Mouse (Mus musculus): ENCODE data around the gene Gzmg. TPM values are rescaled to one million over a fixed set of nuclear protein-coding genes. Genes with fewer than 3 reads are reported as not detected.
"Not testable (repeated sequence)": the region's sequence is repeated elsewhere in the genome, so short reads cannot be mapped to it uniquely, and the experiment has no call there.

Gene Gzmg
- polyA plus RNA-seq, 1 experiment from 2014 or later, result not detected

DNA sequence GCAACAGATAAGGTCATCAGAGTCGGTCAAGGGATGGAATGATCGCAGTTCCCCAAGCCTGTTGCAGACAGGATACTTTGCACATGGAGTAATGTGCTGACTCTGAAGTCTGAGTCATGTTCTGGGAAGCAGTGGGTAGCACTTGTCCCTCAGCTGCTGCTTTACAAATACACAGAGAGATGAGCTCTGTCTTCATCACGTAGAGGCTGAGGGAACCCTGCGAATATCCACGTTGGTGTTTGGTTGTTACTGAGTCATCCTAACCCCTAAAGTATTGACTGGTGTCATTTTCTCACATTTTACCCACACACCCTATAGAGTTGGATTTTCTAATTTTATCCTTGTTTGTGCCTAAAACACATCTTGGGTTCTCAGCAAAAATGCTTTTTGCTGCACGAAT lies 8.6 kb upstream of the Gzmg start:
- Histone ChIP-seq H3K4me2 (ENCODE audit: low read depth, low read length) (no peak overlapping the region), H3K9ac (replicated peaks; ENCODE audit: low read depth, low read length) (no peak overlapping the region), H3K27me3 (ENCODE audit: control insufficient read depth, insufficient read depth, low read length) (no peaks in the 10 kb centered on the region), H3K9me3 (ENCODE audit: control insufficient read depth, low read length) (no peaks in the 10 kb centered on the region), H3K36me3 (ENCODE audit: control insufficient read depth, insufficient read depth, low read length) (no peaks in the 10 kb centered on the region), H3K27ac (ENCODE audit: low read depth, low read length) (no peak overlapping the region), H3K4me1 (ENCODE audit: control insufficient read depth, insufficient read depth, low read length) (no peaks in the 10 kb centered on the region), H3K4me3 (ENCODE audit: low read depth, low read length) (no peak overlapping the region)
- ATAC-seq (ENCODE audit: low read depth), result no peak
- 89% methylated on average over 6 of the region's 6 CpGs for WGBS

DNA sequence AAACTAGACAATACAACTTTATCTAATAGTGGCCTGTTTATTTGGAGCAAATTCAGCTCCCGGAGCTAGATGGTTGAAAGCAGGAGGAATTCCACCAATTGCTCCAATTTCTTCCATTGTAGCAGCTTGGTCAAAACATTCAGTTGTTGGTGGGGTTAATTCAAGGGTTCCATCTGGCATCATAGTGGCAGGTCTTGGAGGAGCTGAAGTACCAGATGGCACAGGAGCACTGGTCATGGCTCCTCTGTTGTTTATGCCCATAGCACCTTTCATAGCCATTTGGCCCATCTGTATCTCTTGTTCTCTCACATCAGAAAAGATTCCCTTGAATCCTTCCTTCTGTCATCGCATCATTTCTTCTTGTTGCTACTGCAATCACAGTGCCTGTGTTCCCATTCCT lies 2.7 kb upstream of the Gzmg start:
- WGBS, result 90% methylated on average over 2 of the region's 2 CpGs
- Histone ChIP-seq H3K4me3 (ENCODE audit: low read depth, low read length) (no peak overlapping the region), H3K9me3 (ENCODE audit: control insufficient read depth, low read length) (no peaks in the 10 kb centered on the region), H3K4me1 (ENCODE audit: control insufficient read depth, insufficient read depth, low read length) (no peaks in the 10 kb centered on the region), H3K36me3 (ENCODE audit: control insufficient read depth, insufficient read depth, low read length) (no peaks in the 10 kb centered on the region), H3K27me3 (ENCODE audit: control insufficient read depth, insufficient read depth, low read length) (no peaks in the 10 kb centered on the region), H3K27ac (ENCODE audit: low read depth, low read length) (no peak overlapping the region), H3K9ac (replicated peaks; ENCODE audit: low read depth, low read length) (no peak overlapping the region), H3K4me2 (ENCODE audit: low read depth, low read length) (no peak overlapping the region)
- no peak for ATAC-seq (ENCODE audit: low read depth)

DNA sequence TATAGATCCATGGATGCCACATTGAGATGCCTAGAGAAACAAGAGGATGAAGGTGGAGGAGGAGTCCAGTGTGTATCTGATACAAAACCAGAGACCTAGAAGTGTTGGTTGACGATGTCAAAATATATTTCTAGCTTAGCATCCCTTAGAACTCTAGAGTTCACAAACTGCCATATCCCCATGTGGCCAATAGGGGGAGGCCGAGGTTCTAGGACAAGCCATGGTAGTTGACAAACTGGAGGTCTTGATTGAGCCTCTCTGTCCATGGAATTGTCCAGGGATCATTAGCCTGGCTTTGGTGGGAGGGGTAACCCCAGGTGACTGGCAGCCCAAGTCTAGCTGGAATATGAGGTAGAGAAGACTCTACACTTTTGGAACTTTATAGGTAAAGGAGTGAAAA lies 4.0 kb downstream of the Gzmg start:
- H3K9ac ChIP-seq (replicated peaks; ENCODE audit: low read depth, low read length), result no peak overlapping the region
- WGBS, result 65% methylated on average over 2 of the region's 2 CpGs
- H3K9me3 ChIP-seq (ENCODE audit: control insufficient read depth, low read length), result no peaks in the 10 kb centered on the region
- no peaks in the 10 kb centered on the region for H3K27me3 ChIP-seq (ENCODE audit: control insufficient read depth, insufficient read depth, low read length)
- ATAC-seq (ENCODE audit: low read depth), result no peak
- no peak overlapping the region for H3K27ac ChIP-seq (ENCODE audit: low read depth, low read length)
- H3K36me3 ChIP-seq (ENCODE audit: control insufficient read depth, insufficient read depth, low read length), result no peaks in the 10 kb centered on the region
- H3K4me1 ChIP-seq (ENCODE audit: control insufficient read depth, insufficient read depth, low read length), result no peaks in the 10 kb centered on the region
- no peak overlapping the region for H3K4me3 ChIP-seq (ENCODE audit: low read depth, low read length)
- H3K4me2 ChIP-seq (ENCODE audit: low read depth, low read length), result no peak overlapping the region

DNA sequence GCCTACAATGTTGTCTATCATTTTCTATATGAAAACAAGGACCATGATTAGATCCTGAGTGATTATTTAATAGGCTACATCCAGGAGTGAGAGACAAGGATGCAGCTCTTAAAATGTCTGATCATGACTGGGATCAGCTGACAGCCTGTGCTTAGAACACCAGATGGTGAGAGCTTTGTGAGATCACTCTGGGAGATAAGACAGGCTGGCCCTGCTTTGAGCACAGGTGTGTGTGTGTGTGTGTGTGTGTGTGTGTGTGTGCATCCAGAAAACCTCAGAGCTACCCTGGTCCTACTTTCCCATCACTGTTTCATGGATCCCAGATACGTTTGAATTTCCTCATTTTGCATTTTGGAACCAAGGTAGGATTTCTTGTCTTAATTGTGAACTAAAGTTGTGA lies 25.7 kb downstream of the Gzmg start:
- not testable (repeated sequence) for H3K9me3 ChIP-seq (ENCODE audit: control insufficient read depth, low read length); H3K36me3 ChIP-seq (ENCODE audit: control insufficient read depth, insufficient read depth, low read length); ATAC-seq (ENCODE audit: low read depth); H3K4me2 ChIP-seq (ENCODE audit: low read depth, low read length); H3K27me3 ChIP-seq (ENCODE audit: control insufficient read depth, insufficient read depth, low read length); H3K27ac ChIP-seq (ENCODE audit: low read depth, low read length); H3K4me3 ChIP-seq (ENCODE audit: low read depth, low read length); H3K9ac ChIP-seq (replicated peaks; ENCODE audit: low read depth, low read length); H3K4me1 ChIP-seq (ENCODE audit: control insufficient read depth, insufficient read depth, low read length)
- WGBS, result 89% methylated on average over 1 of the region's 1 CpGs

DNA sequence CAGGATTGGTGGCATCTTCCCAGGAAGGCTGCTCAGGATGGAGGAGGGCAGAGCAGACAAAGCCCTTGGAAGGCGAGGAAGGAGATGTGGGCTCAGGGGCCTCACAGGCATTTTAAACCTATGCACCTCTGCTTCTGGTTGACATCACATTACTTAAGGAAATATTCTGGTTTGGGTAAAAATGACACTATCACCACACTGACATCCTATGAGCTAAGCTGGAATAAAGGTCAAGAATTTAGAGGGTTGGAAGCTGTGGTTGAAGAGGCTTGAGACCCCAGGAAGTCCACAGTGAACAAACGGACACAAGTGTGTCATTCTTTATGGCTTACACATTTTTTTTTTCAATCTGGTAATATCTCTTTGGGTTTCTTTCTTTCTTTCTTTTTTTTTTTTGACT lies 26.9 kb downstream of the Gzmg start, which contains the start of gene Gzmd:
Gene Gzmd (minus strand): TSS at position 101 of the 400 bp plus-strand sequence.
- 86% methylated on average over 2 of the region's 2 CpGs for WGBS
- H3K9me3 ChIP-seq (ENCODE audit: control insufficient read depth, low read length); H3K36me3 ChIP-seq (ENCODE audit: control insufficient read depth, insufficient read depth, low read length); ATAC-seq (ENCODE audit: low read depth); H3K4me2 ChIP-seq (ENCODE audit: low read depth, low read length); H3K4me3 ChIP-seq (ENCODE audit: low read depth, low read length); H3K27ac ChIP-seq (ENCODE audit: low read depth, low read length); H3K9ac ChIP-seq (replicated peaks; ENCODE audit: low read depth, low read length); H3K4me1 ChIP-seq (ENCODE audit: control insufficient read depth, insufficient read depth, low read length); H3K27me3 ChIP-seq (ENCODE audit: control insufficient read depth, insufficient read depth, low read length): not testable (repeated sequence)

DNA sequence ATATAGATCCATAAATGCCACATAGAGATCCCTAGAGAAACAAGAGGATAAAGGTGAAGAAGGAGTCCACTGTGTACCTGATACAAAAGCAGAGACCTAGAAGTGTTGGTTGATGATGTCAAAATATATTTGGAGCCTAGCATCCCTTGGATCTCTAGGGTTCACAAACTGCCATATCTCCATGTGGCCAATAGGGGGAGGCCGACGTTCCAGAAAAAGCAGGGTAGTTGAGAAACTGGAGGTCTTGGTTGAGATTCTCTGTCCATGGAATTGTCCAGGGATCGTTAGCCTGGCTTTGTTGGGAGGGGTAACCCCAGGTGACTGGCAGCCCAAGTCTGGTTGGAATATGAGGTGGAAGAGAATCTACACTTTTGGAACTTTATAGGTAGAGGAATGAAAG lies 31.0 kb downstream of the Gzmg start:
- Histone ChIP-seq H3K9ac (replicated peaks; ENCODE audit: low read depth, low read length) (no peak overlapping the region), H3K36me3 (ENCODE audit: control insufficient read depth, insufficient read depth, low read length) (no peaks in the 10 kb centered on the region), H3K4me1 (ENCODE audit: control insufficient read depth, insufficient read depth, low read length) (no peaks in the 10 kb centered on the region), H3K4me2 (ENCODE audit: low read depth, low read length) (no peak overlapping the region), H3K27ac (ENCODE audit: low read depth, low read length) (no peak overlapping the region), H3K27me3 (ENCODE audit: control insufficient read depth, insufficient read depth, low read length) (no peaks in the 10 kb centered on the region), H3K4me3 (ENCODE audit: low read depth, low read length) (no peak overlapping the region), H3K9me3 (ENCODE audit: control insufficient read depth, low read length) (no peaks in the 10 kb centered on the region)
- 41% methylated on average over 3 of the region's 3 CpGs for WGBS
- no peak for ATAC-seq (ENCODE audit: low read depth)

DNA sequence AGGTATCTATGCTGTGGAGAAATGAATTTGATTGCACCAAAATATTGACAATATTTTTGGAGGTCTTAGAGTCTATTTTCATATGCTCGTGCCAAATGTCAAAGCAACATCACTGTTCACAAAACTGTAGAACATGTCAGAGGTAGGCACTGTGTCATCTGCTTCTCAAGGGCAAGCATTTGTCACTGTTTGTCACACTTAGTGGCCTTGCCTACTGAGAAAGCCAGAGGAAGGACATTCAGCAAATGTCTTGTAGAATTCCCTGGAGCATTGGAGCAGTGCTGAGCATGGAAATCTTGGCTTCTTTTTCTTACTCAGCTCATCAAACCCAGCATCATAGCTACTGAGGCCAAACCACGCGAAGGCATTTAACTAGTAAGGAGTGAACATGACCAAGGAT lies 35.9 kb downstream of the Gzmg start:
- H3K27me3 ChIP-seq (ENCODE audit: control insufficient read depth, insufficient read depth, low read length), result no peaks in the 10 kb centered on the region
- ATAC-seq (ENCODE audit: low read depth), result no peak
- H3K9ac ChIP-seq (replicated peaks; ENCODE audit: low read depth, low read length), result no peak overlapping the region
- no peaks in the 10 kb centered on the region for H3K36me3 ChIP-seq (ENCODE audit: control insufficient read depth, insufficient read depth, low read length)
- no peak overlapping the region for H3K4me3 ChIP-seq (ENCODE audit: low read depth, low read length)
- no peaks in the 10 kb centered on the region for H3K9me3 ChIP-seq (ENCODE audit: control insufficient read depth, low read length)
- H3K4me1 ChIP-seq (ENCODE audit: control insufficient read depth, insufficient read depth, low read length), result no peaks in the 10 kb centered on the region
- no peak overlapping the region for H3K4me2 ChIP-seq (ENCODE audit: low read depth, low read length)
- WGBS, result 81% methylated on average over 3 of the region's 3 CpGs
- no peak overlapping the region for H3K27ac ChIP-seq (ENCODE audit: low read depth, low read length)

DNA sequence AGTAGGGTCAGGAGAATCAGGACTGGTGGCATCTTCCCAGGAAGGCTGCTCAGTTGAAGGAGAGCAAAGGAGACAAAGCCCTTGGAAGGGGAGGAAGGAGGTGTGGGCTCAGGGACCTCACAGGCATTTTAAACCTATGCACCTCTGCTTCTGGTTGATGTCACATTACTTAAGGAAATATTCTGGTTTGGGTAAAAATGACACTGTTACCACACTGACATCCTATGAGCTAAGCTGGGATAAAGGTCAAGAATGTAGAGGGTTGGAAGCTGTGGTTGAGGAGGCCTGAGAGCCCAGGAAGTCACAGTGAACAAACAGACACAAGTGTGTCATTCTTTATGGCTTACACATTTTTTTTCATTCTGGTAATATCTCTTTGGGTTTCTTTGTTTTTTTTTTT lies 38.9 kb downstream of the Gzmg start, which contains the start of gene Gzme:
Gene Gzme (minus strand): TSS at position 101 of the 400 bp plus-strand sequence.
- Histone ChIP-seq H3K9ac (replicated peaks; ENCODE audit: low read depth, low read length) (no peak within 1 kb of the TSS), H3K9me3 (ENCODE audit: control insufficient read depth, low read length) (no peaks in the 10 kb centered on the region), H3K4me1 (ENCODE audit: control insufficient read depth, insufficient read depth, low read length) (no peaks in the 10 kb centered on the region), H3K4me2 (ENCODE audit: low read depth, low read length) (no peak within 1 kb of the TSS), H3K27me3 (ENCODE audit: control insufficient read depth, insufficient read depth, low read length) (no peaks in the 10 kb centered on the region), H3K36me3 (ENCODE audit: control insufficient read depth, insufficient read depth, low read length) (no peaks in the 10 kb centered on the region), H3K4me3 (ENCODE audit: low read depth, low read length) (no peak within 1 kb of the TSS), H3K27ac (ENCODE audit: low read depth, low read length) (no peak within 1 kb of the TSS)
- no peak for ATAC-seq (ENCODE audit: low read depth)

DNA sequence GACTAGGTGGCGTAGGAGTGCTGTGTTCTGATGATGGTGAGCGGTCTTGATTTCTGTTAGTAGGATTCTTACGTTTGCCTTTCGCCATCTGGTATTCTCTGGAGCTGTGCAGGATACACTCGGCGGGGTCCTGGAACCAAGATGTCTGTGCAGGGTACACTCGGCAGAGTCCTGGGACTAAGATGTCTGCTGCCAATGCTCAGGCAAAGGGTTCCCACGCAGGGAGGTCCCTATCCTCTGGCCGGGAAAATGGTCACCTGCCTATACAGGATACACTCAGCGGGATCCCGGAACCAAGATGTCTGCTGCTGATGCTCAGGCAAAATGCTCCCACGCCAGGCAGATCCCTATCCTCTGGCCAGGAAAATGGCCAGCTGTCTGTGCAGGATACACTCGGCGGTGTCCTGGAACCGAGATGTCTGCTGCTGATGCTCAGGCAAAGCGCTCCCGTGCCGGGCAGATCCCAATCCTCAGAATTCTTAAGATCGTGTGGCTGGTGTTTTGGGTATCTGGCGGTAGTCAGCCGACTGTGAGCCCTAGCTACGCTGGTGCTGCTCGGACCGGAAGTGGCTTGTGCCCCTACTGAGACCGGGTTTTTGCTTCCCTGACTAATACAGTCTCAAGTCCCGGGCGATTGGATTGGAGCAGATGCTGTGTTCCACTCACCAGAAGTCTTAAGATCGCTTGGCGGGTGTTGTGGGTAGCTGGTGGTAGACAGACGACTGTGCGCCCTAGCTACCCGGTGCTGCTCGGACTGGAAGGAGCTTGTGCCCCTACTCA lies 43.7 kb downstream of the Gzmg start:
- H3K27me3 ChIP-seq (ENCODE audit: control insufficient read depth, insufficient read depth, low read length); H3K4me1 ChIP-seq (ENCODE audit: control insufficient read depth, insufficient read depth, low read length); H3K36me3 ChIP-seq (ENCODE audit: control insufficient read depth, insufficient read depth, low read length); H3K4me3 ChIP-seq (ENCODE audit: low read depth, low read length); H3K9me3 ChIP-seq (ENCODE audit: control insufficient read depth, low read length); H3K4me2 ChIP-seq (ENCODE audit: low read depth, low read length); H3K9ac ChIP-seq (replicated peaks; ENCODE audit: low read depth, low read length); H3K27ac ChIP-seq (ENCODE audit: low read depth, low read length); ATAC-seq (ENCODE audit: low read depth): not testable (repeated sequence)
- WGBS, result 92% methylated on average over 33 of the region's 33 CpGs
